Mouse (Mus musculus) adrenal gland, postnatal 14 days (tissue): ENCODE results near the gene Gm11146. TPM values are rescaled to one million over a fixed set of nuclear protein-coding genes. Genes with fewer than 3 reads are reported as not detected.

Source experiments
- DNase-seq: peaks from one replicate; pipeline ENCODE4 v3.0.0; 2021; ENCODE audit warnings: mixed read lengths
- long read RNA-seq, 2 experiments: library from polyadenylated mRNA; stranded (forward); transcript quantifications; one replicate each; pipeline ENCODE4 v2.0.0; 2021
- total RNA-seq: library from RNA; stranded (reverse); gene quantifications from 2 replicates; pipeline ENCODE4 v1.2.3, GENCODE M21; 2021

Gm11146 gene
- not detected in 2 replicates for total RNA-seq
- long read RNA-seq, experiment 1, partial matches to known transcripts: 0 of 1 reads
- long read RNA-seq, experiment 1, other reads (novel, unspliced or antisense): 1 of 1 reads
- long read RNA-seq, experiment 2, partial matches to known transcripts: 0 of 1 reads
- long read RNA-seq, experiment 2, other reads (novel, unspliced or antisense): 1 of 1 reads

GRCm38 (mm10) chr16:77601994-77602393, at the start of gene Gm11146:
TSS of gene Gm11146 (minus strand) at chr16:77602094.
- no peak for DNase-seq

DNA sequence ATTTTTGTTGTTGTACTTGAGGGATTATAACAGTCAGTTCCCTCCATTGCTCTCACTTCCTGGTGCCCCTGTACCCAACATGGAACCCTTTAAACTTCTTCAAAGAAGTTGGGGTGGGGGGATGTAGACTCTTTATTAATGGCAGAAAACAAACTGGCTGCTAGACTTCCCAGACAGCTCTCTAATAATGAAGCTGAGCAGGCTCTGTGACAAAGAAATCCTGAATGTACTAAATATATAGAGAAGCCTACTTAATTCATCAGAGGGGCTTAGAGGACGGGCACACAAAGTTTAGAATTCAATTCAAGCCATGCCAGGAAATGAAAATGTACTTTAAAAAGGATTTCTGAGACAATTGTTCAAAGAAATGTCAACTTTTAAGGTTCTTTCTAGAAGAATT, 48.7 kb upstream of the Gm11146 start:
- no peak for DNase-seq

DNA sequence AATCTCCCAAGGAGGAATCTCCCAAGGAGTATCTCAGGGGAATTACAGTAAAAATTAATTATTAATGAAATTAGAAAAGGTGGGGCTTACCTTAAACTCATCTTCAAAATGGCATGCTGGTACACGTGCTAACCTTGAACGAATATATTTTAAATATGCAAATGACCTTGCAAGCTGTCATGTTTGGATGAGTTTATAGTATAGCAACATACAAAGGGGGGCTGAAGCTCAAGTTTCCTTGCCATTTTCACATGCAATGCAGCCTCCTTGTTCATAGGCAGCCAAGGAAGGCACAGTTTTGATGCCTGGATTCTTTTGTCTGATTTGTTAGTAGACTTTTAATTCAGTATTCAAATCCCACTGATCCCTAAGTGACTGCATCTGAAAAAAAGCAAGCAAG, 47.1 kb upstream of the Gm11146 start:
- no peak for DNase-seq

GRCm38 (mm10) chr16:77648181-77648580, 46.3 kb upstream of the Gm11146 start:
- no peak for DNase-seq

DNA sequence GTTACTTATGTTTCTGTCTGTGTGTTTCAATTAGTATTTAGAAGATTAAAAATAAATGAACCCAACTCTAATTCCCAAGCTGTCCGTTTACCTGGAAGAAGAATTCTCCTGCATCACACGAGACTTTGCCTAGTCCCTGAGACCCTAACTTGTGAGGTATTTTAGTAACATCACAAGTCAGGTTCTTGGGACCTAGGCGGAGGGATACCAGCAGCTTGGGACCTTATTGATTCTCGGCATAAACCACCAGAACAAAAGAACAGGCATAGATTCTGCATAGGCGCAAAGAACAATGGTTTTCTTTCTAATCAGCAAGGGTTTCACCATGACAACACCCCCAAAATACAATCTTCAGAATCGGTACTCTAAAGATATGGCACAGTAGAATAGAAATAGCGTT, 44.3 kb upstream of the Gm11146 start:
- DNase-seq: no peak

DNA sequence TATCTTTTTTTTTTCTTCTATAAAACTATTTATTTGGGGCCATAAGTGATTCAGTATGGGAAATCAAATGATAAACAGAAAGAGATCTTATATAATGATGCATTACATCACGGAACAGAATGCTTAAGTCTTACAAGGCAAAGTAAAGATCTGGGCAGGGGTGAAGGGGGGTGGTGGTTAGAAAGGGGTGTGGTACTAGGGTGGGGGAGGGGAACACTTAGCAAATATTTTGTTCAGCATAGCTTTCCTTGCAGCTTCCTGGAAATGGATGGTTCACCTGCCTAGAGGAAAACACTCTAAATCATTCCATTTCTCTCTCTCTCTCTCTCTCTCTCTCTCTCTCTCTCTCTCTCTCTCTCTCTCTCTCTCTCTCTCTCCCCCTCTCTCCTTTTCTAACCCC, 43.1 kb upstream of the Gm11146 start:
- no peak for DNase-seq

- peak; percentile 84 for DNase-seq
Observed at GRCm38 (mm10) chr16:77643871-77644720, 42.2 kb upstream of the Gm11146 start.

DNA sequence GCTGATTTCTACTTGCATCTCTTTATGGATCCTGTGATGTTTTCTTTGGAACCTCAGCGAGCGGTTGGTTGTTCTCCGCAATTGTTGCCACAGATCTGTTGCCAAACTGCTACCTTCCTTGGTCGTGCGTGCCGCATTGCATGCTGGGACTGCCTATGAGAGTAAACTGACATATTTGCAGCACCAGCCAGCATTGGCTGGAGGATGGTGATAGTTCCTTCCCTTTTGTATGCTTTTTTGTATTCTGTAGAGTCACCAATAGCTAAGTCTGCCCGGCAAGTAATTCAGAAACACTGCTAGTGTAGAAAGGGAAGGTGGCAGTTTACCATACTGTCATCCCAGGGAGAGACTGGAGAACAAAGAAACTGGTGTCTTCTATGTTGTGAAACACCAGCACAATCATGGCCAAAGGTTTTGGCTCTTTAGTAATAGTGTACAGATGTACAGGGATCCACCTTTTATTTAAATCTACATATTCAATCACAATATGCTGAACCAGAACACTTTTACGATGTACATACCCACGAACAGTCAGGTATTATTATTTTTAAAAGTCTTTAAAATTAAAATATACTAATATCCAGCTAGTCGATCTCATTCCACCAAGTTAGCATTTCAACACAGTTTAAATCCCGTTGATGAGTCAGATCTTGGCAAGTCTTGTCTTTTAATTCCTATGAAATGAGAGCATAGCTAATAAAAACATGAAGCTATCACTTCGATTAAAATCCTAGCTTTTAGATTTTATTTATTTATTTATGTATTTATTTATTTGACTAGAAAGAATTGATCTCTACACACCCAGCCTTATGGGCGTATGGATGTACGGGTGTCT, 41.4 kb upstream of the Gm11146 start:
- DNase-seq: peak; percentile 47

- no peak for DNase-seq
Observed at GRCm38 (mm10) chr16:77636497-77636896, 34.6 kb upstream of the Gm11146 start.

- no peak for DNase-seq
Observed at GRCm38 (mm10) chr16:77632315-77632881, 30.5 kb upstream of the Gm11146 start.

GRCm38 (mm10) chr16:77622681-77623080, 20.8 kb upstream of the Gm11146 start:
- DNase-seq: no peak

DNA sequence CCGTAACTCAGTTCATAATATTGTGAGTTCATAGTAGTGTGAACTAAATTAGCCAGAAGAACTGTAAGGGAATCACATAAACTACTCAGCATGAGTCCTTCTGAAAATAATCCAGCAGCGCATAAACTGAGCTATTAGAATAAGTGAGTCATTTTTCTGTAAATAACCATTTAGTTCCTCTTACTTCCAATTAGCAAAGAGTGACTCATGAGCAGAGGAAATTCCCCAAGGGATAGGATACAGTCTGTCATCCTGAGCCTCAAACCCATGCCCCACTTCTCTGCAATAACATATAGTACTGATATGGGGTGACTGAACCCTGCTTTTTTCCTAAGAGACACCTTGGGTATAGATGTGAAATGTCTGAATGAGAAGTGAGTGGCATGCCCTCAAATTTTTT, 687 bp upstream of the Gm11146 start:
- no peak for DNase-seq

DNA sequence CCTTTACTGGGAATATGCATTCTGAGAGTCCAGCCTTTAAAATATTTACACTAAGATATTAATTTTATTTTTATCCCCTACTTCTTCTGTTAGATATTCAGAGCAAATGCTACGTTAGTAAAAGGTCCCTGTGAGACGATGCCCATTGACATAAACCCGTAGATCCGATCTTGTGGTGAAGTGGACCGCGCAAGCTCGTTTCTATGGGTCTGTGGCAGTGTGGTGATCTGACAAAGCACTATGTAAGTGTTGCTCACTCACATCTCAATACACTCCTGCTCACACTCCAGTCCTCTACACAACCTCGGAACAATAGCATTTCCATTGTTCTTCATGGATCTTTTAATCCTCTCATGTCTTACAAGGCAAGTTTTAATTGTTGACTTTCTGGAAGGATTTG, 3.1 kb downstream of the Gm11146 start:
- no peak for DNase-seq

DNA sequence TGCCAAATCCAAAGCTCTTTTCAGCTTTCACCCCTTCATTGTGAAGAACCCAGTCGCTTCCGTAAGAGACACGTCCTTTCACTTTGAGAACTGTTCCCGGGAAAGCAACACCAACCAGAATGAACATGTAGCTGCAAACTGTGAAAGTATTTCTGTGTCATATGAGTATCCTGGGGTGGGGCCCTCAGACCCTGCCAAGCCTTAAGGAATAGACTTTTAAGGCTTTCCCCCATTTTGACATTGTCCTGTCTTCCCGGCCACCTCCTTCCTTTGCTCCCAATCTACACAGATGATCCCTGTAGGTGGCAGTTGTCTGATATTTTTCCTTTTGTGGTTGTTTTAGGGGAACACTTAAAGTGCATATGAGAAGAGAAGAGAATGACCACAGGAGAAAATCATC, 5.3 kb downstream of the Gm11146 start:
- no peak for DNase-seq

DNA sequence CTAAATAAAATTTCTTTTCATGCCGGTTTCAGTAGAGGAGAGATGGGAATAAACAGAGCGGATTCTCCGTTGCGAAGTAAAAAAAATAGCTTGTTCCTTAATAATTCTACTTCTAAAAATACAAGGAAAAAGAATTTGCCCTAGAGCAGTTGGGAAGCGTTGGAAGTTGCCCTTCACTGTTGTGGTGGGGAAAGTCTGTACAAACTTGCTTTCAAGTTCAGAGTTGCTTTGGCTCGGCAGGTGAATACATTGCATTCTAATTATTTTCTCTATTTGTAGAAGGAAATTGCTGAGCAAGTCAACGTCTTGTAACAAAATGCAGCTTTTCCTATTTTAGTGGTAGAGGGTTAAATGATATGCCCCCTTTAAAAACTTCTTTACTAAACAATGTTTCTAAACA, 6.2 kb downstream of the Gm11146 start:
- DNase-seq: no peak

GRCm38 (mm10) chr16:77594553-77594952, 7.3 kb downstream of the Gm11146 start:
- DNase-seq: peak; percentile 77

DNA sequence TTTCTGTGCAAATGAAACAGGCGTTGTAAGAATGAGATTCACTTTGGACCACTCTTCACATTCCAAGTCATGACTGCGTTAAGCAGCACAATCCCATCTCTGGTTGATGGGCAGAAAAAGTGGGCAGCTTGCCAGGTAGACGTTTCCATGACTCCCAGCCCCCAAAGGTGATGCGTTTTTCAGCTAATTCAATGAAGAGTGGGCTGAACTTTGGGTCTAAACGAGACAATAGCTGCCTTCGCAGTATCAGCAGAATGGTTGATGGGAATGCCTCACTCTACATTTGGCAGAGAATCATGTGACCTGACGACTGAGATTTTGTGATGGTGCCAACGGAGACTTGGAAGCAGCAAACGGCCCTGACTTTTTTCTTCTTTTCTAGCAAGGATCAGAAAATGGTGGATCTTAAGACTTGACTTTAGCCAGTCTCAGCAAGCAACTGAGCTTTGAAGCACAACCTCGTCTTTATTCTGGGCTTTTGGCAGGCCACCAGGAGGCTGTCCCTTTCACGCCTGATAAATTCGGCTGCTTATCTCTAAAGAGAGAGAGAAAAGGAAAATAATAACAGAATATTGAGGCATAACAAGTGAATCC, 8.0 kb downstream of the Gm11146 start:
- DNase-seq: peak; percentile 80

GRCm38 (mm10) chr16:77592986-77593385, 8.9 kb downstream of the Gm11146 start:
- no peak for DNase-seq

GRCm38 (mm10) chr16:77573036-77573435, 28.9 kb downstream of the Gm11146 start:
- no peak for DNase-seq

DNA sequence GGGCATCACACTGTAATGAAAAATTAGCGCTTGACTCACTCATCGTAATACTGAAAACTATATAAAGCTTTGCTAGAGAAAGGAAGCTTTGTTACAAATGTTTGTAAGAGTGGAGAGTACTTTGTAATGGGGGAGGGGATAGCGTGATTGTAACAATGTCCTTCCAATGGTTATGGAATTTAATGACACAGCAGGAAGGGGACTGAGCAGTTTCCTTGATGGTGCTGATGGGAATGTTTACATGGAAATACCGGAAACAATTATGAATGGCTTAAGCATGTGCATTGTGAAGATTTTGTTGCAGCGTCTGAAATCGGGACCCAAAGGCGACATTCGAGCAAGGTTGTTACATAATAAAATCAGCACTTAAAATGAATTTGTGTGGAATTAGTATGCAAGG, 32.4 kb downstream of the Gm11146 start:
- DNase-seq: no peak

- DNase-seq: no peak
Observed at GRCm38 (mm10) chr16:77568384-77568783, 33.5 kb downstream of the Gm11146 start.

DNA sequence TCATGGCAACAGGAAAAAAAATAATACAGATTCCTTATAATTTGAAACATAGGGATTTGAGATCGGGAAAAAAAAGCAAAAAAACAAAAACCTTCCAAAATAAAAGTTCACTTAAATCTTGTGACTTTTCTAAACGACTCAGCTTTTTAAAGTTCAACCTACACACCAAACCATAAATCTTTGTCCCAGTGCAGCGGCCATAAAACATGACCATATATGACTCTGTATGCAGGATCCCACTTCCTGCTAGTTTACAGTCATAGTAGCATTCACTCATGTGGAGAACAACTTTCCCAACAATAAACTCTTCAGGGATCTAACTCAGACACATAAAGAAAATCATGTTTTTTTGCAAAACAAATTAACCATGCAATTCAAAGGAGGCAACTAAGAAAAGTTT, 39.0 kb downstream of the Gm11146 start:
- no peak for DNase-seq
